Mouse (Mus musculus) heart, postnatal 10 days (tissue): ENCODE results near the gene Gcdh. TPM values are rescaled to one million over a fixed set of nuclear protein-coding genes. Genes with fewer than 3 reads are reported as not detected.

Experiments used
- DNase-seq, 2 experiments: peaks; one replicate each; pipeline ENCODE4 v3.0.0; 2021
- intact Hi-C: fragments of 180-260 bp; cut with DNase I; formaldehyde crosslinking; loops from one replicate; pipeline ENCODE4 v1.15.1; 2025
- total RNA-seq, 2 experiments: library from RNA; stranded (reverse); gene quantifications; 2 replicates each; pipeline ENCODE4 v1.2.3; 2021

The Gcdh gene
- total RNA-seq, 2 experiments from 2014 or later = 31.7 to 32.8 TPM

DNA sequence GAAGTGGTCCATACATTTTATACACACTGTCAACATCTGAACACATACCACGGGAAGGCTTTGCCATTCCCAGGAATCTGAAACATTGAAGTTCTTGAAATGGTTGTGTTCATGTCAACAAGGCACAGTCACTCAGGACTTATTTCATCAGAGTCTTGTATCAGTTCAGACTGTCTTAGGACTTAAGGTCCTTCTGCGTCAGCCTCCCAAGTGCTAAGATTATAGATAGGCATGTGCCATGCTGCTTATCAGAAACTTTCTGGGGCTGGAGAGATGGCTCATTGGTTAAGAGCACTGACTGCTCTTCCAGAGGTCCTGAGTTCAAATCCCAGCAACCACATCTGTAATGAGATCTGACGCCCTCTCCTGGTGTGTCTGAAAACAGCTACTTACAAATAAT lies 19.4 kb downstream of the Gcdh start:
- intact Hi-C loops = no loop called here
- no peak for DNase-seq

DNA sequence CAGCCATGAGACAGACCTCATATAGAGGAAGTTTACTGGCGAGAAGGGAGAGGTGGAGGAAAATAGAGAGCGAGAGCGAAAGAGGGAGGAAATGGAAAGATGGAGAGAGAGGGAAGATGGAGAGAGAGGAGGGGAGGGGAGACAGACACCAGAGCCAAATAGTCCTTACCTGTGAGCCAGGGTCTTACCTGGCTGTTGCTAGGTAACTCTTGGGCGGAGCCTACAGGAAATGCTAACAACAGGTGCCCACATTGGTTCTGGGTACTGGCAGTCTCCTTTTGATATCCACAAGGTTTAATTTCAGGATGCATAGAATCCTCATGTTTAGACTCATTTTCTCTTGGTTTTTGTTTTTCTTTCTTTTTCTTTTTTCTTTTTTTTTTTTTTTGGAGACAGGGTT lies 20.7 kb downstream of the Gcdh start:
- intact Hi-C loops = no loop called here
- DNase-seq = no peak

DNA sequence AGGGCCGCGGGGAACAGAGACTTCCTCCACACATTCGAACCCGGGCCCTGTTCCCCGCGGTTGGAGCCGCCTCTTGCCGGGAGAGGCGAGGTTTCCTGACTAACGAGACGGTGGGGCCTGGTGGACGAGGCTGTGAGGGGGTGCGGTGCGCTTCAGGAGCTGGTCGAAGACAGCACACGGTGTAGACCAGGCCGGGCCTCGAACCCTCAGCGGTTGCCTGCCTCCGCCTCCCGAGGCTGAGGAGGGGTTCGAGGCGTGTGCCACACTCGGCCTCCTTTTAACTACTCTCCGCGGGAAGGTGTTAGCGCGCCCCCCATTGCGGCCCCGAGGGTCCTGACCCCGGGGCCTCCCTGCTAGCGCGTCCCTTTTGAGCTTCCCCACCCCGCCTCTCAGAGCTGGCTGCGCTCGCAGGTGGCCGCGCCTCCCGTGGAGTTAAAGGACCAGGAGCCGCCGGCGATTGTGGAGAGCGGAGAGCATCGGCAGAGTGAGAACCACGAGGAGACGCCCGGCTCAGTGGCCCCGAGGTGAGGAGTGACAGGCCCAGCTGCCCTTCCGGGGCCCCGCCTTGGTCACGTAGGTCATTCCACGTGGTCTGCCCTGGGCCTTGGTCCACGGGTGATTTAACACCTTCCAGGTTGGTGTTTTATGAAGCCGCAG lies 21.3 kb downstream of the Gcdh start:
- intact Hi-C loops = no loop called here
- peak; percentile 23 to 58 for DNase-seq

DNA sequence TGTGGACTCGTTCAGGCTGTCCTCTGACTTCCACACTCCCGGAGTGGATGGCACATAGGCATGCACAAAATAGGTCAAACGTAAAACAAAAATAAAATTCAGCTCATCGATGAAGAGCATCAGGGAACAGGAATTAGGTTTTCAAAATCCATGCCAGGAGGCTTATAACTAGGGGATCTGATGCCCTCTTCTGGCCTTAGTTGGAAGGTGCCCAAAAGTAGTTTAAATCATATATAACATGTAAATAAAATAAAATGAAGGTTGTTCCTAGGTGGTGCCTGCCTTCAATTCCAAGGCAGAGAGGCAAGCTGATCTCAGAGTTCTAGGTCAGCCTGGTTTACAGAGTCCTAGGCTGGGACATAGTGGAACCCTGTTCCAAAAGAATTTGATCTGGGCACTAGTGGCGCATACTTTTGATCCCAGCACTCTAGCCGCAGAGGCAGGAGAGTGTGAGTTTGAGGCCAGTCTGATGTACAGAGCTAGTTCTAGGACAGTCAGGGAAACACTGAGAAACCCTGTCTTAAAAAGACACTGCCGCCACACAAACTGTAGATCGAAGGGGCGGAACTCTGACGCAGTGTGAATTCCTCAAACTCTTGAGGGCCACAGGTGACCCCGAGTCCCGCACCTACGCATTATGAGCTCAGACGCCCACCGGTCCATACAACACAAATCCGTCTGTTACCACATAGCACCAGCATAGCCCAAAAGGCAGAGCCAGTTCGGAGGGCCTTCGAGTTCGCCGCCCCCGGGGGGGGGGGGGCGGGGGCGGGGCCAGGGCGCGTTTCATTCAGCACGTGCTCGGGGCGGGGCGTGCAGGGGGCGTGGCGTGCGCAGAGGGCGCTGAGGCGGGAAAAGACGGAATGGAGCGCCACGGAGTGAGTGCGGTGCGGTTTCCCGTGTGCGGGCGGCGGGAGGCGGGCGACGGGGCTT lies 22.1 kb downstream of the Gcdh start, which contains the start of gene Syce2:
TSS of gene Syce2 (plus strand) at position 736 of the 933 bp plus-strand sequence.
- intact Hi-C loops = no loop called here

DNA sequence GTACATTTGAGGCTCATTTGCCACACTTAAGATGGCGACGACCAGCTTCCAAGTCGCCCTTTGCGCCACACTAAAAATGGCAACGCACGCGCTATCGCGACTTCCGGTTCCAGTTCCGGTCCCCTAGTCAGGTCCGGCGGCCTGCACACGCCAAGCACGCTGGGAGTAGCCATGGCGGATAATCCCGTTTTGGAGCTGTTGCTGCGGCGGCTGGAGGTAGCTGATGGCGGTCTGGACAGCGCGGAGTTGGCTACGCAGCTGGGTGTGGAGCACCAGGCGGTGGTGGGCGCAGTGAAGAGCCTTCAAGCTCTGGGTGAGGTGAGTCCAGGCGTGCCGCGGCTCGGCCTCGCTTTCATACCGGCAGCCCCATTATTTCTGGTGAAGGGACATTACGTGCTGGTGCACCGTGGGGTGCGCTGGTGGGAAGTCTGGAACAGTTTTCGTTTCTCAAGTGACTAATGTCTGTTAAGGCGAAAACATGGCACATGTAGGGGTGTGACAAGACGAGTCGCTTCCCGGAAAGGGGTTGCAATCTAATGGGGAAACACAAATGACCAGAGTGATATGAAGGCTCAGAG lies 36.8 kb downstream of the Gcdh start, which contains the start of gene Farsa:
TSS of gene Farsa (plus strand) at position 126 of the 578 bp plus-strand sequence.
- peak; percentile 95 to 97 for DNase-seq
- intact Hi-C loops = no loop called here

More for the DNA sequence above, 22.1 kb downstream of the Gcdh start, which contains the start of gene Syce2:
- peak; percentile 71 to 84 for DNase-seq

DNA sequence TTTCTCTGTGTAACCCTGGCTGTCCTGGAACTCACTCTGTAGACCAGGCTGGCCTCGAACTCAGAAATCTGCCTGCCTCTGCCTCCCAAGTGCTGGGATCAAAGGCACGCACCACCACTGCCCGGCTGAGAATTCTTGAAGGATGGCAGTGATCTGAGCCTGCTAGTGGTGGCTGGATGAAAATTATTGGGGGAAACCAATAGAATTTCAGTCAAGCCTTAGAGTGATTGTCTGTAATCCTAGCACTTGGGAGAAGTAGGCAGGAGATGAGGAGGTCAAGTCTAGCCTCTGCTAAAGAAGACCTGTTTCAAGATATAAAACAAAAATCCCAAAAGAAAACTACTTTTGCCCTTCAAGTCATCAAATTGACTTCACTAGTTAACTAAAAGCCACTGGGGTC lies 37.3 kb downstream of the Gcdh start:
- DNase-seq = no peak
- intact Hi-C loops = no loop called here

DNA sequence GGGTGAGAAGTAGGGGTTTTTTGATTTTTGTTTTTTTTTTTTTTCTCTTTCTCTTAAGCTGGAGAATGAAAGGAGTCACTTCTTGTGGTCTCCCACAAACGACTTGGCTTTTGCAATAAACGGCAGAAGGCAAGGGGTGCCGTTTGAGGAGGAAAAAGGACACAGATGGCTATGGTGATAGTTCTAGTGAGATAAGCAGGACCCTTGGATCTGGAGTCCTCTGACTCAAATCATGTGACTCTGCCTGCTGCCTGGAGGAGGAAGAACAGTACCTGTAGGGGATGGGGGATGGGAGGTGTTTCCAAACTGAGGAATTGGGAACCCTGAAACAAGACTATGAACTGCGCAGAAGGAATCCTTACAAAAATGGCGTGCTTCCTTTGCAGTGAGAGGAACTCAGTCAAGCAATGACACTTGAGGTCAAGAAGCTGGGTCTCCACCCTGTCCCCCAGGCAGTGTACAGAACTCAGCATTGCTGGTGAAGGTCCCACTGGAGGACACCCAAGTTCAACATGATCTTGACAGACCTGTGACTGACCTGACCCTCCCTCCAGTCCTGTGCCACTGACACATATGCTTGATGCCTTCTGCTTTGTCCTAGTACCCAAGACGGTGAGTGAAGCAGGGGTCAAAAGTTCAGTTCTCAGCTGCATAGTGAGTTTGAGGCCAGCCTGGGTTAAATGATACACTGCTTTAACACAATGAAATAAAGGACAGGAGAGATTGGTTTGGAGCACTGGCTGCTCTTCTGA lies 45.9 kb downstream of the Gcdh start:
- DNase-seq = no peak
- intact Hi-C loops = loop anchor here (2.0 kb wide), 1 partner anchor 55 kb away; no protein-coding TSS in a partner anchor

DNA sequence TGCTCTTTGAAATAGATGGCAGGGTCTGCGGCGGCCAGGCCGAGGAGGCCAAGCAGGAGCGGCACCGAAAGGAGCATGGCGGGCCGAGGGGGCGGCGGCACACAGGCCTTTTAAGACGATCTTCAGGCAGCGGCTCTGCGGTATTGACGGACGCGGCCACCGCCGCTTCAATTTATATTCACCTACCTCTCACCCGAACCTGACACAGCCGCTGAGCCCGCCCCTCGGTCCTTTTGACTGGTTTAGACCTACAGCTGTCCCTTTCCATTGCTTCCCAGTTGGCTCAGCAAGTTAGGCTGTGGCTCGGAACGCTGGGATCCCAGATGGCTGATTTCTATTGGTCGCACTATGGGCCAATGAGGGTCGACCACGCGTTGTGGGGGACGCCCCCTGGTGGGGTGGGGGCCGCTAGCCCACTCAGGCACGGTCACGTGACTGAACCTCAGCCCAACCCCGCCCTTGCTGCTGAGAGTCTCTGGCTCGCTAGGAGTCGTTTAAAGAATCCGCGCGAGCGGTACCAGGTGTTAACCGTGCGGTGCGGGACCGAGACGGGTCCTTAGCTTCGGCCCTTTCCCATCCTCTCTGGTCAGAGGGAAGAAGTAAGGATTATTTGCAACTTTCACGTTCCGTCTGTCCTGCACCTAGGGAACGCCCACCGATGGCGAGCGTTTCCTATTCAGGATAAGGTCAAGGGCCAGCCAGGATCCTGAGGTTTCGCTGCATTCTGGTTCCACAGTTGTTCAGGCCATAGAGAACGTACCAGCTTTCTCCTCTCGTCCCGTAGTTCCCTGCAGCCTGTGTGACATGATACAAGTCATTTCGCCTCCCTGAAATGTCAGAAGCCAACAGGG lies 46.8 kb downstream of the Gcdh start, which contains the start of gene Calr:
TSS of gene Calr (minus strand) at position 213 of the 851 bp plus-strand sequence.
- intact Hi-C loops = loop anchor here (2.0 kb wide), 1 partner anchor 56 kb away; no protein-coding TSS in a partner anchor
- DNase-seq = peak; percentile 99 to 100

DNA sequence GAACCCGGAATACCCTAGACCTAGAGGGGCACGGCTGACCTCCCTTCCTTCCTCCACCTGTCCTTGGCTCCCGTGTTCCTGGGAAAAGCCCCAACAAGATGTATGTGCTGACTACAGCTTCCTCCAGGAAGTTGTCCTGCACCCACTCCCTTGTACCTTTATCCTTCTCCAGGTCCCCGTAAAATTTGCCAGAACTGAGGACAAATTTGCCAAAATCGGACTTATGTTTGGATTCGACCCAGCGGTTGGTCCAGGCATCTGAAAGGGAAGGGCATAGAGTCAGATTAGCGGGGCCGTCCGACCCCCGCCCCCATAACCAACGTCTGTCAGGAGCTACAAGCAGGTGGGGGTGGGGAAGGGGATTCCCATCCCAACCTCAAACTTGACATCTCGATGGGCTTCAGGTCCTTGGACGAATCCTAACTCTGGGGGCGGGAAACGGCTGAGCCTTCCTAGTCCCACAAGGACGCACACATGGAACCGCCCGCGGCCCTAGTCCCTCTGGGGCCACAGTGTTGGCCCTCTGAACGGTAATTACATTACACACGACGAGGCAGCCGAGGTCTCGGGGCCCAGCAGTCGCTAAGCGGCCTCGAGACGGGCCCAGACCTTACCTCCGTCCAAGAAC lies 47.5 kb downstream of the Gcdh start:
- no peak for DNase-seq
- intact Hi-C loops = loop anchor here (2.0 kb wide), 1 partner anchor 57 kb away; no protein-coding TSS in a partner anchor

DNA sequence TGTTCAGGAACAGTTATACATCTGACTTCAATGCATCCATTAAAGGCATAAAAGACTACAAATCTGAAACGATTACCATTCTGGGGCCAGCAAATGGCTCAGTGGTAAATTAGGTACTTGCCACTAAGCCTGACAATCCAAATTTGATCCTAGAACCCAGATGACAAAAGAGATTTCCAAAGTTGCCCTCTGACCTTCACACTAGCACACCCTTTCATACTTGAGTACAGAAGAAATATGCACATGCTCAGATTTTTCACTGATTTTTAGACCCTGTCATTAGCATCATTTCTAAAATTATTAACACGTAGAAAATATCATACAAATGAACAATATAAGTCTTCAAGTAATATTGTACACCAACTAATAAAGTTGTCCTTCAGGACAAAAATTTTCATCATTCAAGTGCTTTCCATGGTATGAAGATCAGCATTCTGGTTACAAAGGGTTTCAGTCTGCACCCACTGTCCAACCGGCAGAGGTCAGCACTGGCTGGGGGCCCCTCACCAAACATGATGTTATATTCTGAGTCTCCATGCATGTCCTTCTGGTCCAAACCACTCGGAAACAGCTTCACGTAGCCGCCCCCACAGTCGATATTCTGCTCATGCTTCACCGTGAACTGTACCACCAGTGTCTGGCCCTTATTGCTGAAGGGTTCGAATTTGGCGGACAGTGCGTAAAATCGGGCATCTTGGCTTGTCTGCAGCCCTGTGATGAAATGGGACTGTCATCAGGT lies 48.2 kb downstream of the Gcdh start:
- intact Hi-C loops = loop anchor here (2.0 kb wide), 1 partner anchor 57 kb away; no protein-coding TSS in a partner anchor

DNA sequence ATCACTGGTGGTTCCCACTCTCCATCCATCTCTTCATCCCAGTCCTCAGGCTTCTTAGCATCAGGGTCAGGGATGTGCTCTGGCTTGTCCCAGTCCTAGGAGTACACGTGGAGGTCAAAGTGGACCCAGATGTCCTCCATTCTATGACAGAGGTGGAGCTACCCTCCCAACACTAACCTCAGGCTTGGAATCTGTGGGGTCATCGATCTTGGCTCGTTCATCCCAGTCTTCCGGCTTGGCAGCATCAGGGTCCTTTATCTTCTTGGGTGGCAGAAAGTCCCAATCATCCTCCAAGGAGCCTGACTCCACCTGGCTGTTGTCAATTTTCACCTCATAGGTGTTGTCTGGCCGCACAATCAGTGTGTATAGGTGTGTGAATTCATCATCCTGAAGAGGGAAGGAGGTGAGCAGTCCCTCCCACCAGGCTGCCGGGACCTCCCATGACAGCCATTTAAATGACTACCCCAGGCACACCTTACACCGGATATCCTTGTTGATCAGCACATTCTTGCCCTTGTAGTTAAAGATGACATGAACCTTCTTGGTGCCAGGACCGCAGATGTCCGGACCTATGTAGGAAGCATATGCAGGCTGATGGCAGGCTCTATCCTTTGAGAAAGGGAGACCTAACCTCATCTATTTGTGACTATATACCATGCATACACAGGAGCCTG lies 49.2 kb downstream of the Gcdh start:
- intact Hi-C loops = no loop called here

More for the DNA sequence above, 48.2 kb downstream of the Gcdh start:
- DNase-seq = peak; percentile 52 to 61

DNA sequence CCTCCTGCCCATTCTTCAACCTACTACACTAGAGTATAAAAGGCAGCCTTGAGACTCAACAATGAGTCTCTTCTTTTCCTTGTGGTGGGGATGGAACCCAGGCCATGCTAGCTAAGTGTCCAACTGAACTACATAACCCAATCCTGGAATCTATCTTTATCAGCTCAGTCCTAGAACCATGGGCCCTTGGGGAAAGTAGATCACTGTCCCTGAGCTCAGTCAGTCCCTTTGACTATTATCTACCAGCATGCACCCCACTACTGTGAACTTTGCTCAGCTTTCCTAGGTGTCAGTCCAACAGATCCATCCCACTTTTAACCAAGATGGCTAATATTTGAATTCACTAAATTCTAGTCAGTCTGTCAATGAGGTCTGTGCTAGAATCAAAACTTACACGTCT lies 52.2 kb downstream of the Gcdh start:
- intact Hi-C loops = no loop called here
- DNase-seq = no peak

More for the DNA sequence above, 49.2 kb downstream of the Gcdh start:
- DNase-seq = no peak

DNA sequence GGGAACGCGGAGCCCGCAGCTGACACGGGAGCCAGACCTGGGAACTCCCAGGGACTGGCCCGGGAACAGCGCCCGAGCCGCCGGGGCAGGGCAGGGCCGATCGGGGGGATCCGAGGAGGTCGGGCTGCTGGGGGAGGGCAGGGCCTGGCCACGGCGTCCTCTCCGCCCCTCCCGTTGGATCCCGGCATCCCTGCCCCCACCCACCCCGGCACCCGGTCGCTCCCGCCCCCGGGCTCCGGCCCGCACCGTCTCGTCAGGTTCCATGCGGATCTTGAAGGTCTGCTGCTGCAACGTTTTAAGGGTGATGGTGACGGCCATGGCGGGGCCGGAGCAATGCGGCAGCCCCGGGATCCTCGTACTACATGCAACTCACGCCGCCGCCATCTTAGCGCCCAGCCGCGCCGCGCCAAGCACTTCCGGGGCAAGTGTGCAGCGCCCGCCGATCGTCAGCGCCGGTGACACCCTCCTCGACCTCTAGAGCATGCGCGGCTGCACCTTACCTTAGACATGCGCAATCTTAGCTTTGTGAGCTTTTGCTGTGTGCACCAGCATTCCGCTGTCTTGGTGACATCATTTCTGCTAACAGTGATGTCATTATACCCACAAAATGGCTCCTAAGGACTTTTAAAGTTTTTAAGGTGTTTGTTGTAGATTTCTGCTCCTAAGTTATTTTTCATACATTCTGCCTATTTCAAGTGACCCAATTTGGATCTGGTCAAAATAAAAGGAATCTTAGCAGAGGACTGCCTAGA lies 53.3 kb downstream of the Gcdh start, which contains the start of gene Rad23a:
TSS of gene Rad23a (minus strand) at position 418 of the 752 bp plus-strand sequence.
- intact Hi-C loops = no loop called here
- DNase-seq = peak; percentile 92 to 94

DNA sequence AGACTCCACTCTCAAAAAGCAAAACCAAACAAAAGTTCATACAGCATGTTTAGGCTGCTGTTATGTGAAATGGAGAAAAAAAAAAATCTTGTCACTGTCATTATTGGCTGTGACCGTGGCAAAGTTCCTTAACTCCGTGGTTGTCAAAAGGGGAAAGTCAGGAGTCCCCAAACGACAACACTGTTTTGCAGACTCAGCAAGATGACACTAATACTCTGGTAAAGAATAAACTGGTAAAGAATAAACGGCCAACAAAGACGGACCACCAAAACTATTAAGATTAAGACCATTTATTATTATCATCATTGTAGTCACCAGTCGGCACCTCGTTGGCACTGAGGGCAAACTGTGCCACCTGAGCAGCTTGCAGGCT lies 53.9 kb downstream of the Gcdh start:
- no peak for DNase-seq
- intact Hi-C loops = no loop called here

DNA sequence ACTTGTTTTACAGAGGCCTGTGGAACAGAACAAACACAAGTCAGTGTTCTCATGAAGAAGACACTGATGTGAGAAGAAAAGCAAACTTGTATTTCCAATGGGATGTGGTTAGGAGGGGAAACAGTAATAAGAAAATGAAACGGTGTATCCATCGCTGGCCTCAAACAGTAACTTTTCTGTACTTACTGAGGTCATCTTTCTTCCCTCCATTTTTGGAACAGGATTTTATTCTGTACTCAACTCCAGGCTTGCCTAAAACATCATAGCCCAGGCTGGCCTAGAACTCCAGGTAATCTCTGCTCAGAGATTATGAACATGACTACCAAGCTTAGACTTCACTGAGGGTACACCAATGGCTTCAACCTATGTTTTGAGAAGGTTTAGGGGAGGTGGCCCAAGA lies 54.3 kb downstream of the Gcdh start:
- intact Hi-C loops = no loop called here
- no peak for DNase-seq

DNA sequence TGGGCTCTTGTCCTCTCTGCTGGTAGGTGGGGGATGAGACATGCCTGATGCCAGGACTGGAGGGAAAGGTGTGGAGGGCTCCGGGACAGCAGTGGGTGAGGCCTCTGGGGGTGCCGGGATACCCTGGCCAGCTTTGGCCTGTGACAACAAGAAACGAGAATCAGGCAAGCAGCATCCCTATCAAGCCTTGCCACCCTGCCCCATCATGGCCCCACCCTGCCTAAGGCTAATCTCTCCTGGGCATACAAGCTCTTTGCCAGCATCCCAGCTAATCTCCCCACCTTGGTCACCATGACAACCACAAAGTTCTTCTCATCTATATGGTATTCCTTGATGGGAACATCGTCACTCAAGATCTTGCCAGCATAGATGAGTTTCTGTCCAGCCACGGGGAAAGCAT lies 55.2 kb downstream of the Gcdh start:
- no peak for DNase-seq
- intact Hi-C loops = no loop called here
